Mouse (Mus musculus): Measurements from ENCODE around the gene Crip2.

Crip2 gene

DNA sequence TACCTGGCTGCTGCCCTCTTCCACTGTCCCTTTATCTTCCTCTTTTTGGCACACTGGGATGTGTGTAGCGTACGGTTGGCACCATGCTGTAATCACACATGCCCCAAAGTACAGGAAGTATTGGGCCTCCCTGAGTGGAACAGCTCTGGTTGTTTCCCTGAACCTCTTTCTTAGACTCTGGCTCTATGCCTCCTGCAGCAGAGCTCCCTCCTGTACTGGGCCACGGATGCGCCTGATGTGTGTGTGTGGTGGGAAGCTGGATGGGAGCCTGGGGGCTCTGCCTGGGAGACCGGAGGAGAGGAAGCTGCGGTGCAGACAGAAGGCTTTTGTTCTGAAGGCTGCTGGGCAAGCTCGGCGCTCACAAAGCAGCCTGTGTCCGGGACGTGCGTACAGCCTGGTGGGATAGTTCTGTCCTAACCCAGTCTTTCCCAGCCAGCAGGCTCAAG lies 23.5 kb downstream of the Crip2 start:
- in situ Hi-C loops (cut with MboI; ENCODE audit: unreplicated experiment in 2 of 2): no loop called here

- in situ Hi-C loops (cut with MboI; ENCODE audit: unreplicated experiment in 2 of 2): no loop called here
Observed at GRCm38 (mm10) chr12:113168031-113168536, 28.0 kb downstream of the Crip2 start.

- in situ Hi-C loops (cut with MboI; ENCODE audit: unreplicated experiment in 2 of 2): no loop called here
Observed at GRCm38 (mm10) chr12:113176960-113177725, 37.1 kb downstream of the Crip2 start.

GRCm38 (mm10) chr12:113181020-113181419 lies 41.0 kb downstream of the Crip2 start:
- in situ Hi-C loops (cut with MboI; ENCODE audit: unreplicated experiment in 2 of 2): loop anchor here in 1 of 2 experiments (10.0 kb wide), 1 partner anchor 176 kb away; the partner anchor contains the start of gene Brf1

DNA sequence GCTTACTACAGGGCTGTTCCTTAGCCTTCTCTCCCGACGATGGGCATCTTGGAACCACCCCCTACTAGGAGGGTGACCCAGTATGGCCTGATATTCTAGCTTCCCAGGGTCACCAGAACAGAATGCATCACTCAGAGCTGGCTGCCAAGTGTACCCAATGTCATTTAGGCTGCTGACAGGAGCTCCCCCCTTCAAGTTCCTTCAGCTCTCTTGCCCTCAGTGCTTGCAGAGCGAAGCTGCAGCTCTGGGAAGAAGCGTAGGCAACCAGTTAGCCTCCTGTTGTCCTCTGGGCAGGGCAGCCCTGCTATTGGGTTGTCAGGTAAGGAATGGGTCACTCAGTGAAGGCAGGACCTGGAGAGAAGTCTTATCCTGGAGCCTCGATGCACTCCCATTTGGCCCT lies 44.9 kb downstream of the Crip2 start:
- in situ Hi-C loops (cut with MboI; ENCODE audit: unreplicated experiment in 2 of 2): loop anchor here (5.0 to 10.0 kb wide), 3 partner anchors 38 to 180 kb away; partner anchors contain the start of genes Crip1 (in 2 of the 2) and Brf1 (in 1 of the 2)

GRCm38 (mm10) chr12:113185442-113186291 lies 45.6 kb downstream of the Crip2 start, which contains the start of gene Tmem121:
Tmem121 (plus strand) TSS chr12:113185930.
- in situ Hi-C loops (cut with MboI; ENCODE audit: unreplicated experiment in 2 of 2): loop anchor here (5.0 to 10.0 kb wide), 3 partner anchors 38 to 181 kb away; partner anchors contain the start of genes Crip1 (in 2 of the 2) and Brf1 (in 1 of the 2)

DNA sequence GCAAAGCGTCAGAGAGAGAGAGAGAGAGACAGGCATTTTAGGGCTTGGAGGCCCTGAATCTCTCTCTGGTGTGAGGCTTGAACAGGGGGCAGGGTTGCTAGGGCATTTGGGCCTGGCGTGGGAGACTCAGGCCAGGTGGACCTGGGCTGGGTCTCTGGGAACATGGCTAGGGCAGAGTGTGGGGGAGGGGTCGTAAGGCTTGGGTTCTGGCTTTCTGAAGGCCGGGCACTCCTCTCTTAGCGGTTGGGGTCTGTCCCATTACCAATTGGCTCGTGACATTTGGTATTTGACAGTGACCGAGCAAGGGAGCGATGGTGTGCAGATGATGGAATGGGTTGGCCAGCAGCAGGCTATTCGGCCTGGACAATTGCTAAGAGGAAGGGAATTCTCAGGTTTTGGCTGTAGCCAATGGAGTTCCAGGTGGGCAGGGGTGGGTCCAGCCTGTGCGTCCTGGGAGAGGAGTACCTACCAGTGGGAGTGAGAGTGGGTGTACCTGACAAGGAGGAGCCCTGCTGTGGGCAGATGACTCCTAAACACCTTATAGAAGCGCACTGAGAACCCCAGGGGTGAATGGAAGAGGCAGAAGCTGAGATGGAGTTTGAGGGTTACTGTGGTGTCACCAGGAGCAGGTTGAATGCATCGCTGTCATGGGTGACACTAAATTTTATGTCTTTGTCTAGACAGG lies 46.4 kb downstream of the Crip2 start:
- in situ Hi-C loops (cut with MboI; ENCODE audit: unreplicated experiment in 2 of 2): loop anchor here (5.0 to 10.0 kb wide), 3 partner anchors 39 to 182 kb away; partner anchors contain the start of genes Crip1 (in 2 of the 2) and Brf1 (in 1 of the 2)

- in situ Hi-C loops (cut with MboI; ENCODE audit: unreplicated experiment in 2 of 2): loop anchor here (5.0 to 10.0 kb wide), 3 partner anchors 40 to 182 kb away; partner anchors contain the start of genes Crip1 (in 2 of the 2) and Brf1 (in 1 of the 2)
Observed at GRCm38 (mm10) chr12:113187011-113187375, 47.0 kb downstream of the Crip2 start.

DNA sequence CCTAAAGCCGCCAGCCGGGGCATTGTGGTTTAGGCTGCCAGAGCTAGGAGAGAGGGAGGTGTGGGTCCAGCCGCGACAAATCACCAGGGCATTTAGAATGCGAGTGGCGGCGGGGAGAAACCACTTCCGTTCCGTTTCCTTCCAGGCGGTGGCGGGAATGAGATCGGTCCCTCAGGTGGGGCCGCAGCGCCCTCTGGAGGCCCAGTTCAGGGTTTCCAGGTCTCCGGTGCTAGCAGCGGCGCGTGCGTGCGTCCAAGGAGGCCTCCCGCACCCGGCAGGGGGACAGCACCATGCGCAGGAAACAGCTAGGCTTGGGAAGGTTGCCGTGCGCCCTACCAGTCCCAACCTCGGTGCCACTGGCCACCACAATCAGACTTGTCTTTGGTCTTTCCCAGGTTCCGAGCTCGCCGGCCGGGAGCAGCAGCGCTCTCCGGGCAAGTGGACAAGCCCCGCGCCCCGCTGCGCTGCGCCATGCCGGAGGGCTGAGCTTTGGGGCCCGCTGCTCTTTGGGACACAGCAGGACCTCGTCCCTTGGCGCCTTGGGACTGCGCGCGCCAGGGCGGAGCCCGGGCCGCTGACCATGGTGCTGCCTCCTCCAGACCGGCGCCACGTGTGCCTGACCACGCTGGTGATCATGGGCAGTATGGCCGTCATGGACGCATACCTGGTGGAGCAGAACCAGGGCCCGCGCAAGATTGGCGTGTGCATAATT lies 47.7 kb downstream of the Crip2 start:
- in situ Hi-C loops (cut with MboI; ENCODE audit: unreplicated experiment in 2 of 2): loop anchor here (5.0 to 10.0 kb wide), 3 partner anchors 40 to 183 kb away; partner anchors contain the start of genes Crip1 (in 2 of the 2) and Brf1 (in 1 of the 2)

GRCm38 (mm10) chr12:113188349-113189055 lies 48.5 kb downstream of the Crip2 start:
- in situ Hi-C loops (cut with MboI; ENCODE audit: unreplicated experiment in 2 of 2): loop anchor here (5.0 to 10.0 kb wide), 3 partner anchors 41 to 184 kb away; partner anchors contain the start of genes Crip1 (in 2 of the 2) and Brf1 (in 1 of the 2)

DNA sequence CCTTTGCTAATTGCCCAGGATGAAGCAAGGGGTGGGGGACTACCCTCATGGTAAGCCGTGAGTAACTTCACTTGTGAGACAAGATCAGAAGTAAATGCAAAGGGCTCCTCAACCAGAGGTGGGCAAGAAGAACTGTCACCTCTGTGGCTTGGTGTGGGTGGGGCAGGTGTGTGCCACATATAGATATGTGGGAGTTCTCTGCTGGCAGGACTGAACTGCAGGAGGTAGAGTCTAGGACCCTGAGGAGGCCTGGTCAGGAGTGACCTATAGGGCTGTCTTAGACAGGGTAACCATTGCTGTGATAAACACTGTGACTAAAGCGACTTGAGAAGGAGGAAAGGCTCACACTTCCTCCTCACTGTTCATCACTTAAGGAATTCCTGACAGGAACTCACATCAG lies 53.4 kb downstream of the Crip2 start:
- in situ Hi-C loops (cut with MboI; ENCODE audit: unreplicated experiment in 2 of 2): no loop called here
